Mouse (Mus musculus) midbrain, embryonic 10.5 days (tissue): ENCODE data around the gene Abi3bp. TPM values are rescaled to one million over a fixed set of nuclear protein-coding genes. Genes with fewer than 3 reads are reported as not detected.

ENCODE experiments used
- DNase-seq: peaks from one replicate; pipeline ENCODE4 v3.0.0-alpha.2; 2017; ENCODE audit warnings: low spot score
- H3K27ac ChIP-seq: fragments of 300-500 bp; sonication (generic); replicated peaks from 2 replicates; pipeline ENCODE4 v1.5.1; 2016; ENCODE audit warnings: mild to moderate bottlenecking
- H3K27me3 ChIP-seq: fragments of 300-500 bp; sonication (generic); 2 replicates; pipeline ENCODE4 v1.6.1; 2016; ENCODE audit warnings: low read depth, mild to moderate bottlenecking; ENCODE audit not compliant: poor library complexity, severe bottlenecking
- H3K36me3 ChIP-seq: fragments of 300-500 bp; sonication (generic); 2 replicates; pipeline ENCODE4 v1.6.1; 2016; ENCODE audit warnings: mild to moderate bottlenecking, moderate library complexity
- H3K4me1 ChIP-seq: fragments of 300-500 bp; sonication (generic); 2 replicates; pipeline ENCODE4 v1.6.1; 2016
- H3K4me3 ChIP-seq: fragments of 300-500 bp; sonication (generic); 2 replicates; pipeline ENCODE4 v1.5.1; 2016; ENCODE audit warnings: mild to moderate bottlenecking, moderate library complexity
- H3K9me3 ChIP-seq: fragments of 300-500 bp; sonication (generic); replicated peaks from 2 replicates; pipeline ENCODE4 v1.6.1; 2016; ENCODE audit warnings: mild to moderate bottlenecking
- WGBS: fragments of 180-500 bp; shearing (Covaris S2); methylation state at CpG from one replicate; pipeline ENCODE4 v1.1.7; 2016; 5-methylcytosine and 5-hydroxymethylcytosine counted together
- polyA plus RNA-seq: library from polyadenylated mRNA; unstranded; fragments of >200 nt; fragmentation: Nextera tagmentation; extraction: Ambion mirVana; gene quantifications from 2 replicates; pipeline ENCODE4 v1.2.1, GENCODE M21; 2016

The Abi3bp gene
- polyA plus RNA-seq, 1 experiment from 2014 or later = 0.15 TPM

DNA sequence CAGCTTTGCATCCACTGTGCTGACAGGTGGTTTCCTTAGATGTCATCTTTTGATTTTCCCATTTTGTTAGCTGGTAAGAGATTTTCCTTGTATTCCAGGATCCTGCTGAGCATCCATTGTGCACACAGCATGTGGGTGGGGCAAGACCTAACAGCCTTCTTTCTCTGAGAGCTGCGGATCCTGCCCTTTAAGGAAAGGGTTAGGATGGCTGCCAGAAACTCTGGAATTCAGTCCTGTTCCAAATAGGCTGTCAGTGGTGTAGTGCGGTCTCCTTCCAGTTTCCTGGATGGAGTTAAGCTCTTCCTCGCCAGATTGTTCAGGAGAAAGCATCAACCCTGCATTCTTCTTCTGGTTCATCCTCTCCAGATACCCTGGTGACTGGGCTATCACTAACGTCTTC is 8.8 kb downstream of the Abi3bp start:
- no peaks in the 10 kb centered on the region for H3K9me3 ChIP-seq
- 41% methylated on average over 4 of the region's 4 CpGs for WGBS
- DNase-seq = no peak
- H3K36me3 ChIP-seq = no peaks in the 10 kb centered on the region
- no peaks in the 10 kb centered on the region for H3K27me3 ChIP-seq
- H3K4me3 ChIP-seq = no peak overlapping the region
- no peak overlapping the region for H3K27ac ChIP-seq
- H3K4me1 ChIP-seq = peaks cover 4% of the 10 kb centered on the region

DNA sequence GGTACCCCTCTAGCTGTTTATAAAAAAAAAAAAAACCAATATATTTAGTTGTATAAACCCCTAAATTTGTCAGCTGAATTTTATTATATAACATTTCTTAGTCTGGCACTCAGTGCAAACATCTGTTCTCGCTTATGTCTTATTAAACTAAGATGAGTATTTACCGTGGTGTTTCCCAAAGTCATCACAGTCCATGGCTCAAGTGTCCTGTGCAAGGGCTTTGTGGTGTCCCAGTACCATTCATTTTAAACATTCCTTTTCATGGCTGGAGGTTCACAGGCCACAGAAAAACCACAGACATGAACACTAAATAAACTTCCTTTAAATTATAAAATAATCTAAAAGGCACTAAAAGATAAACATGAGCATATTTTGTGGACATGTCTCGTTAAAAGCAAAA is 13.2 kb downstream of the Abi3bp start:
- 74% methylated on average over 3 of the region's 3 CpGs for WGBS
- no peaks in the 10 kb centered on the region for H3K36me3 ChIP-seq
- H3K27ac ChIP-seq = no peak overlapping the region
- H3K27me3 ChIP-seq = no peaks in the 10 kb centered on the region
- DNase-seq = no peak
- H3K4me3 ChIP-seq = no peak overlapping the region
- H3K4me1 ChIP-seq = peaks cover 4% of the 10 kb centered on the region
- no peaks in the 10 kb centered on the region for H3K9me3 ChIP-seq

DNA sequence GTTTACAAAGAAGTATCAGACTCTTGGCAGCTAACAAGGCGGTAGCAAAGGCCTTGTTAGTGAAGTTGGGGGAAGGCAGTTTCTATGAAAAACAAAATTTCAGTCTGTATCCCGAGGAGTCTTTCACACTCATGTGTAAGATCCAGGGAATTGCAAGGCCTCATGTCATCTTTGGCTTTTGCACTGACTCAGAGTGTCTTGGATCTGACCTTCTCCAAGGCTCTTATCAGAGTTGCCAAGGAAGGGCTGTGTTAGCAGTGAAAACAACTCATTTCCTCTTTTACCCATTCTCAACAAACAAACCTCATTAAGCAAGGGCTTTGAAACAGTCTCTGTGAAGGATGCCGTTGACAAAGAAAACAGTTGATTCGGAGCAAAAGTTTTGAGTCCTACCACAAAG is 17.6 kb downstream of the Abi3bp start:
- no peaks in the 10 kb centered on the region for H3K36me3 ChIP-seq
- 81% methylated on average over 4 of the region's 4 CpGs for WGBS
- H3K4me3 ChIP-seq = no peak overlapping the region
- no peaks in the 10 kb centered on the region for H3K4me1 ChIP-seq
- no peak overlapping the region for H3K27ac ChIP-seq
- no peak for DNase-seq
- no peaks in the 10 kb centered on the region for H3K9me3 ChIP-seq
- H3K27me3 ChIP-seq = no peaks in the 10 kb centered on the region

DNA sequence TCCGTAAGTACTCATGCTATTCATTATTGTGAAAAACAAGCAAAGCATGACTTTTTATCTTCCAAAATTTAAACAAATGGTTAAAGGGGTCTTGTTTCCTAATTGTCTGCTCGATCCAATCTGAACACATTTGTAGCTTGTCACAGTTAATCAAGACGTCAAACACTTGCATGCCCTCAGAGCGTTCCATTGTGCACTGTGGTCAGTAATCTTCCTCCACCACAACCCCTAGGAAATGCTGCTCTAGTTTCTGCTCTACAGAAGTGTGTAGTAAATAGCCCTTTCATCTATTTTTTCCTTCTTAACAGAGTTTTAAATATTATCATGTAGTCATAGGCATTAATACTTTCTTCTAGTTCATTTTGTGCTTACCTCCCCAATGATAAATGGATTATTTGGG is 19.1 kb downstream of the Abi3bp start:
- H3K9me3 ChIP-seq = no peaks in the 10 kb centered on the region
- H3K27ac ChIP-seq = no peak overlapping the region
- H3K4me3 ChIP-seq = no peak overlapping the region
- no peaks in the 10 kb centered on the region for H3K4me1 ChIP-seq
- H3K27me3 ChIP-seq = no peaks in the 10 kb centered on the region
- 74% methylated on average over 4 of the region's 4 CpGs for WGBS
- DNase-seq = no peak
- no peaks in the 10 kb centered on the region for H3K36me3 ChIP-seq

DNA sequence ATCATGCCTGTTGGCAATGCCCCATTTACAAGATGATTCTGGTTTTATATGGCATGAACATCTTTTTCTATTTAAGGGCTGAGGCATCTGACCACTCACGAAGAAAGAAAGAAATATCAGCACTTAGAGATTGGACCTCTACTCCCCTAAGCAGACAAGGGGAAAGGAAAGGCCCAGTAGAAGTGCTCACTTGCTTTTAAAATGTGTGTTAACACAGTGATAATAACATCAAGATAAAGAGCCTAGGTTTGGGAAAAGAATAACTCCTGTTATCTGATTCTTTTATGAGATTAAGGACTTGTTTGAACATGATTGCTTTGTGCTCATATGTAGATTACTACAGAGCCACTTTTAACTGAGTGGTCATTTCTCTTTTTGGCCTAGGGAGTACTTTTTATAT is 21.0 kb downstream of the Abi3bp start:
- no peaks in the 10 kb centered on the region for H3K36me3 ChIP-seq
- no peak overlapping the region for H3K4me3 ChIP-seq
- H3K4me1 ChIP-seq = no peaks in the 10 kb centered on the region
- H3K27me3 ChIP-seq = no peaks in the 10 kb centered on the region
- 85% methylated on average over 1 of the region's 1 CpGs for WGBS
- H3K27ac ChIP-seq = no peak overlapping the region
- no peak for DNase-seq
- no peaks in the 10 kb centered on the region for H3K9me3 ChIP-seq

DNA sequence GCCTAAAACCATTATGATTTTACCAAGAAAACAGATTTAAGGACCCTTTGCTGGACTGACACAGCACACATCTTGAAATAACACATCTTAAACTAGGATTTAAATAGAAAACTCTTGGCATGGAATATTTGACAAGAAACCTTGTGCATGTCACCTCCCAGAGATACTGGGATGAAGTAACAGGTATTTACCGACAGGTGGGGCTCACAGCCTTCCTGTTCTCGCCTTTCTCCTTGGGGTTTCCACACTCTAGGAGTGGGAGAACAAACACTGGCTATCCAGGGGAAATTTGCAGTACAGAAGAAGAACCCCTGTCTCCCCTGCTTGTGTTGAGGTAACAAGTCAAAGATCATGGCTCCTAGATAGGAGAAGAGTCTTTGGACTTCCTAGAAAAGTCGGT is 22.8 kb downstream of the Abi3bp start:
- Histone ChIP-seq H3K4me1 (no peaks in the 10 kb centered on the region), H3K36me3 (no peaks in the 10 kb centered on the region), H3K27me3 (no peaks in the 10 kb centered on the region), H3K4me3 (no peak overlapping the region), H3K9me3 (no peaks in the 10 kb centered on the region), H3K27ac (no peak overlapping the region)
- DNase-seq = no peak
- WGBS = 43% methylated on average over 3 of the region's 3 CpGs

DNA sequence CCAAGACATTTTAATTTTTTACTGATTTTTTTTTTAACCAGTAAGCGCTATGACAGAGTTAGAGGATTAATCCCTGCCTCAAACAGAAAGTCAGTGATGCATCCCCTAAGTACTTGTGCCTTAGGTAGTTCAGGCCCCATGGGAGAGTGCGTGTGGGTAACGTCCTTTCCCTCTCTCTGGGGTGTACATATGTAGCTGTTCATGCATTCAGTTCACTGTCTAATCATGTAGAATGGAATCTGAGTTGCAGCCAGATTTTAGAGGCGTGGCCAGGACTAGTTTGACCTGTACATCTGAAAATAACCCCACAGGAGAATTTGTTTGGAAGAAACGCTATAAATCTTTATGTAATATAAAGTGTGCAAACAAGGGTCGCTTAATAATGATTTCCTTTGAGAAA is 23.4 kb downstream of the Abi3bp start:
- Histone ChIP-seq H3K27ac (no peak overlapping the region), H3K36me3 (no peaks in the 10 kb centered on the region), H3K9me3 (no peaks in the 10 kb centered on the region), H3K4me3 (no peak overlapping the region), H3K4me1 (no peaks in the 10 kb centered on the region), H3K27me3 (no peaks in the 10 kb centered on the region)
- no peak for DNase-seq
- 83% methylated on average over 6 of the region's 6 CpGs for WGBS

DNA sequence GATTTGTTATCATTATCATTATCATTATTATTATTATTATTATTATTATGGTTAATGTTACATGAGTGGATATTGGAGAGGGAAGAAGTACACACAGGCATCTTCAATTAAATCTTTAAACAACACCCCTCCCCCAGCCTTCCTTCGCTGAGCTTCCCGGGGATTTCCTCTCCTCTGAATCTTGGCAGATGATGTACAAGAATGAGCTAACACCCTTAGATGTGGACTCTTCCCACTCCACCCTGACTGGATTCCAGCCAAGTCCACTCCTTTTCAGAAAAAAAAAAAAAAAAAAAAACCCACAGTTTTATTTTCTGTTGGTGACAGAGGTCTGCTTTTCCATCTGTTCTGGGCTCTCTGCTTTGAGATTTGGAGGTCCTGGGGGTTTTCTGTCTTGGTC is 23.8 kb downstream of the Abi3bp start:
- H3K27ac ChIP-seq = no peak overlapping the region
- DNase-seq = no peak
- WGBS = 83% methylated on average over 2 of the region's 2 CpGs
- H3K27me3 ChIP-seq = no peaks in the 10 kb centered on the region
- H3K9me3 ChIP-seq = no peaks in the 10 kb centered on the region
- H3K36me3 ChIP-seq = no peaks in the 10 kb centered on the region
- no peaks in the 10 kb centered on the region for H3K4me1 ChIP-seq
- H3K4me3 ChIP-seq = no peak overlapping the region

DNA sequence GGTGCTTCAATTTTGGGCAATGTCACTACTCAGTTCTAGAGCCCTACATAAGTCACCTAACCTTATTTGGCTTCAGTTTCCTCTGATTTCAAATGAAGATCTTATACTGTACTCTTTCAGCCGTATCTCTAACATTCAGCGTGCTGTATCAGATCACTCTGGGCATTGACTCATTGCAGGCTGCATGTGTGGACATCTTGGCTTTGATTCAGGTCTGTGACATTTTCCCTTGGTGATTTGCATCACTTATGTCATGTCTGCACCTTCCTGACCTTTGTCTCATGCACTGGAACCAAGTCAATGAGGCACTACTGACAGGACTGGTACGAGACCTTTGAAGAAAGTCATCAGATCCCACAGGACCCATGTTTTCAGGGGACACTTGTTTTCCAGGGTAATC is 24.5 kb downstream of the Abi3bp start:
- 90% methylated on average over 3 of the region's 3 CpGs for WGBS
- Histone ChIP-seq H3K27me3 (no peaks in the 10 kb centered on the region), H3K9me3 (no peaks in the 10 kb centered on the region), H3K27ac (no peak overlapping the region), H3K4me1 (no peaks in the 10 kb centered on the region), H3K36me3 (no peaks in the 10 kb centered on the region), H3K4me3 (no peak overlapping the region)
- no peak for DNase-seq

DNA sequence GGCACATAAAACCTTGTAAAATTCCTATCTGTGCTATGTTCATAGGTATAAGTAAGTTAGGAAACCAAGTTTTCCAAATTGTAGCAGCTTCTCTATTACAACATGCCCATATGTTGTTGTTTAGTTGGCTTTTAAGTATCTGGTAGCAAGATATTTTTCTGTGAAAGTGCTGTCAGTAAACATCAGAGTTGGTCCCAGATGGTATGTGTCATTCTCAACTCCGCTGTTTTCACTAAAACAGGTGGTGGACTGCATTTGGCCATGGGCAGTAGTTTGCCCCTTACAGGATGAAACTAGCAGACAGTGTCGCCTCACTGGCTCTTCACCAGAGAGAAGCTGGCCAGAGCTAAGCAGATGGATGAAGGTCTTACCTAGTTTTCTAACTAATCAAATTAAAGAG is 26.3 kb downstream of the Abi3bp start:
- Histone ChIP-seq H3K9me3 (no peaks in the 10 kb centered on the region), H3K4me3 (no peak overlapping the region), H3K36me3 (no peaks in the 10 kb centered on the region), H3K4me1 (no peaks in the 10 kb centered on the region), H3K27ac (no peak overlapping the region), H3K27me3 (no peaks in the 10 kb centered on the region)
- DNase-seq = no peak
- whole genome bisulfite sequencing = 90% methylated on average over 2 of the region's 2 CpGs

DNA sequence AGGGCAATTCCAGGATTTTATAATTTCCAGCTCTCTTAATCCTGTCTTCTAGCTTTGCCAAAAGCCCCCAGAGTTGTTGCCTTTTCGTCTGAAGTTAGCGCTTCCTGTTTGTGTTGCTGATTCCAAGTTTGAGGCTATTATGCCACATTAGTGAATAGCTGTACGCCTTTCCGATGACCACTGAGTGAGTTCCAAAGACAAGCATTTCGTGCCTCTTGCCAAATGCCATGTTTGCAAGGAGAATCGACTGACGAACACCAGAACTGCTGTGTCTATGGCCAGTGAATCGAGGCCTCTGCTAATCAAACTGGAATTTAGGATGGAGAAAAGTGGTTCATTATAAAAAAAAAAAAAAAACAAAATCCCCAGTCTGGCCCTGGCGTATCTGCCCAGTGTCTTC is 40.3 kb downstream of the Abi3bp start:
- Histone ChIP-seq H3K27me3 (no peaks in the 10 kb centered on the region), H3K4me3 (no peak overlapping the region), H3K9me3 (no peaks in the 10 kb centered on the region), H3K36me3 (no peaks in the 10 kb centered on the region), H3K4me1 (no peaks in the 10 kb centered on the region; the same call in 1 of the 2 replicates), H3K27ac (no peak overlapping the region)
- WGBS = 93% methylated on average over 9 of the region's 9 CpGs
- no peak for DNase-seq

DNA sequence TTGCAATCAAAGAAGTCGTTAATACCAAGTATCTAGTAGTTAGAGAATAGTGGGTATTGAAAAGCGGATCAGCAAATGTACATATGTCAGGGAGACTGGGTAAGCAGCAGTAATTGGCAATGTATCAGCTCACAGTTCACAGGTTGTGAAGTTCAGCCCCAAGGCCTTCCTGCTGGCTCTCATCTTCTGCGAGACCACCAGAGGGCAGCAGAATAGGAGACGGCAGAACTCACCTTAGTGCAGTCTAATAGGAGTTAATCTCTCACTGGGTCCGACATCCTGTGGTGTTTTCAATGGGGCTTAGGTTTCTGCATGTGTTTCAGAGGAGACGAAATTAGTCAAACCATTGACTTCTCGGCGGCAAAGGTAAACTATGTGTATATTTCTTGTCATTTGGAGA is 46.7 kb downstream of the Abi3bp start:
- Histone ChIP-seq H3K4me3 (no peak overlapping the region), H3K27ac (no peak overlapping the region), H3K27me3 (no peaks in the 10 kb centered on the region), H3K4me1 (no peaks in the 10 kb centered on the region), H3K9me3 (no peaks in the 10 kb centered on the region), H3K36me3 (no peaks in the 10 kb centered on the region)
- 40% methylated on average over 8 of the region's 8 CpGs for WGBS
- DNase-seq = no peak

DNA sequence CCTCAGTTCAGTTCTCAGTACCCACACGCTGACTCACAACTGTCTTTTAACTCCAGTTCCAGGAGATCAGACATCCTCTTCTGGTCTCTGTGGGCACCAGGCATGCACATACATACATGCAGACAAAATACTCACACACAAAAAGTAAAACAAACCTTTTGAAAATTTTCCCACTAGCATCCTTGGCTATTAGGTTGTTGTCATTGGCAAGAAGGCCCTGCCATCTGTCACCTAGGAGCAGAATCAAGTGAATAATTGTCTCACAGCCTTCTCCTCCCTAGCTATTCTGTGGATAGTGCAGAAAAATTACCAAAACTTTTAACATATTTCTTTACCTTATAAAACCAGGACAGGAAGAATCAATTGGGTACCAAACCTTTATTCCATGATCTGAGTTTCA is 48.8 kb downstream of the Abi3bp start:
- WGBS = 94% methylated on average over 1 of the region's 1 CpGs
- Histone ChIP-seq H3K9me3 (no peaks in the 10 kb centered on the region), H3K4me3 (no peak overlapping the region), H3K4me1 (no peaks in the 10 kb centered on the region), H3K27ac (no peak overlapping the region), H3K36me3 (no peaks in the 10 kb centered on the region), H3K27me3 (no peaks in the 10 kb centered on the region)
- DNase-seq = no peak

DNA sequence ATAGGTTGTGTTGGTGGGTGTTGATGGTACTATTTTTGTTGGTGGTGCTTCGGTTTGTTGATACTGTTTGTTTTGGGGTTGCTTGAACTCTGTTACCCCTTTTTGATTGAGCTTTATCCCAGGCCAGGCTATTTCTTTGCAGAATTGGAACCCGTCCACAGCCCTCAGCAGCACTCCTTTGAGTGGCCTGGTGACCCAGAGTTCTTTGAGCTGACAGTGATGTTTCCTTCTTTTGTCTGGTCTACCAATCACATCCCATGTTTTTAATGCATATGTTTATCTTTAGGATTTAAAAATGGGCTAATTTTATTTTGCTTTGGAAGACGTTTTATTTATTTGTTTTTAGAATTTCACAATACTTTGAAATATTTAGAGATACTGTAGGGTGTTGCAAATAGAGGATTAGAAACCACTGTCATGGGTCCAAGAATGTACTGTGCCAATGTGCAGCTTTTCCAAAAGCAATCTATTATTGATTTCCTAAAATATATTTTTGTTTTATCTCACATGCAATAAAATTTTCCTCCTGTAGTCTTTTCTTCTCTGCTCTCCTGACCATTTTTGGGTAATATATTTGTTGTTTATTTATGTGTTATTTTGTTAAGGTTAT is 50.5 kb downstream of the Abi3bp start:
- Histone ChIP-seq H3K9me3 (no peaks in the 10 kb centered on the region), H3K4me1 (no peaks in the 10 kb centered on the region), H3K27me3 (no peaks in the 10 kb centered on the region), H3K4me3 (no peak overlapping the region), H3K36me3 (no peaks in the 10 kb centered on the region), H3K27ac (no peak overlapping the region)
- WGBS = 75% methylated on average over 3 of the region's 3 CpGs
- no peak for DNase-seq
